Mouse (Mus musculus): ENCODE measurements at regions not wholly inside any gene's neighbourhood (a gene's known extent, or its start where the extent isn't known, plus 50 kb on each side); places are given as distances from the start of the nearest gene placed in this dataset.

GRCm38 (mm10) chr14:104676810-104677209 is 154.4 kb upstream of the Rnf219 start:
- TF ChIP-seq CTCF (IDR thresholded peaks at IDR 0.05; ENCODE audit: low read depth) (no peak), EP300 (IDR thresholded peaks at IDR 0.05; ENCODE audit: low read depth) (no peak)
